Mouse (Mus musculus) kidney, embryonic 15.5 days (tissue): ENCODE data around the gene Blnk. TPM values are rescaled to one million over a fixed set of nuclear protein-coding genes. Genes with fewer than 3 reads are reported as not detected.

Experiments
- ATAC-seq: fragments of 200-750 bp; cut with Nextera tagmentation; replicated peaks from 2 replicates; pipeline ENCODE4 v1.8.0; 2017; ENCODE audit warnings: moderate TSS enrichment; ENCODE audit not compliant: low FRiP score
- H3K27ac ChIP-seq: fragments of 300-500 bp; sonication (generic); 2 replicates; pipeline ENCODE4 v1.5.1; 2015; ENCODE audit warnings: mild to moderate bottlenecking, inconsistent platforms
- H3K27me3 ChIP-seq: fragments of 300-500 bp; sonication (generic); 2 replicates; pipeline ENCODE4 v1.6.1; 2015; ENCODE audit warnings: inconsistent platforms
- H3K36me3 ChIP-seq: fragments of 300-500 bp; sonication (generic); 2 replicates; pipeline ENCODE4 v1.6.1; 2015; ENCODE audit warnings: inconsistent platforms
- H3K4me1 ChIP-seq: fragments of 300-500 bp; sonication (generic); 2 replicates; pipeline ENCODE4 v1.6.1; 2015; ENCODE audit warnings: inconsistent platforms
- H3K4me2 ChIP-seq: fragments of 300-500 bp; sonication (generic); 2 replicates; pipeline ENCODE4 v1.6.1; 2015; ENCODE audit warnings: moderate library complexity, mild to moderate bottlenecking, inconsistent platforms
- H3K4me3 ChIP-seq: fragments of 300-500 bp; sonication (generic); replicated peaks from 2 replicates; pipeline ENCODE4 v1.5.1; 2015; ENCODE audit warnings: mild to moderate bottlenecking, inconsistent platforms
- H3K9ac ChIP-seq: fragments of 300-500 bp; sonication (generic); 2 replicates; pipeline ENCODE4 v1.6.1; 2015; ENCODE audit warnings: mild to moderate bottlenecking, inconsistent platforms
- H3K9me3 ChIP-seq: fragments of 300-500 bp; sonication (generic); replicated peaks from 2 replicates; pipeline ENCODE4 v1.6.1; 2016; ENCODE audit warnings: inconsistent platforms
- WGBS: fragments of 180-500 bp; shearing (Covaris S2); methylation state at CpG from one replicate; pipeline ENCODE4 v1.1.7; 2015; ENCODE audit warnings: mixed read lengths; 5-methylcytosine and 5-hydroxymethylcytosine counted together
- polyA plus RNA-seq: library from polyadenylated mRNA; unstranded; fragments of >200 nt; fragmentation: Nextera tagmentation; extraction: Ambion mirVana; gene quantifications from 2 replicates; pipeline ENCODE4 v1.2.1, GENCODE M21; 2015

Gene Blnk
- polyA plus RNA-seq, 1 experiment from 2014 or later = 12.6 TPM

DNA sequence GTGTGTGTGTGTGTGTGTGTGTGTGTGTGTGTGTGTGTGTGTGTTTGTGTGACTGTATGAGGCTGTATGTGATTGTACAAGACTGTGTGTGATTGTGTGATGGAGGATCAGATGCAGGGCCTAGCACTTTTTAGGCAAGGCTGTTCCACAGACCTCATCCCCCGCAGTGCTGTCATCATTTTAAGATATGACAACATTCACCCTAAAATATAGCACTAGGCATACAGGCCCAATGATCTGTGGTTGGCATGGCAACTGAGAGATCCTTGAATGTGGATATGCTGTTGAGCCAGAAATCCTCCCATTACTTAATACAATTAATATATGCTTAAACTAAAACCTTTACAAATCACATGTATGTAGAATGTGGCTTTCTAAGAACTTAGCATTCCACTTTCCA lies 9.8 kb downstream of the Blnk start:
- H3K4me3 ChIP-seq = no peak overlapping the region
- ATAC-seq = no peak
- H3K9ac ChIP-seq = no peak overlapping the region
- H3K4me1 ChIP-seq = no peaks in the 10 kb centered on the region
- H3K27ac ChIP-seq = no peak overlapping the region
- no peak overlapping the region for H3K4me2 ChIP-seq
- no peaks in the 10 kb centered on the region for H3K36me3 ChIP-seq
- H3K9me3 ChIP-seq = no peaks in the 10 kb centered on the region
- 89% methylated on average over 1 of the region's 1 CpGs for WGBS
- no peaks in the 10 kb centered on the region for H3K27me3 ChIP-seq

DNA sequence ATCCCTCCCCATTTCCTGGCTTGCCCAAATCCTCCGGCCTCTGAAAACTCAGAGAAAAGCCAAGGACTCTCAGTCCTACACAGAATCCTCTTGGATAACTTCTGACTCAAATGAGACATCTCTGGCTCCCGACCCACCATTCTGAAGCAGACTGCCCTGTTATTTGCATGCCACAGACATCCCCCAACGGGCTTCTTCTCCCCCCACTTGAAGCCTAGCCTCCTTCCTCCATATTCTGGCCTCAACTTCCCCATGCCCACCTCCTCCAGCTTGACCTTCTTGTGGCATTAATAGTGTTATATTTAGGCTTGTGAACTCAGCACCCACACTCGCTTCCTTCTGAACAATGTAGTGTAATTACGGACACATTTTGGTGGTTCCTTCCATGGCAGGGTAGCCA lies 13.7 kb downstream of the Blnk start:
- no peaks in the 10 kb centered on the region for H3K36me3 ChIP-seq
- 68% methylated on average over 5 of the region's 5 CpGs for WGBS
- H3K4me2 ChIP-seq = no peak overlapping the region
- H3K9me3 ChIP-seq = no peaks in the 10 kb centered on the region
- no peaks in the 10 kb centered on the region for H3K27me3 ChIP-seq
- no peaks in the 10 kb centered on the region for H3K4me1 ChIP-seq
- no peak overlapping the region for H3K9ac ChIP-seq
- no peak overlapping the region for H3K27ac ChIP-seq
- no peak for ATAC-seq
- H3K4me3 ChIP-seq = no peak overlapping the region

DNA sequence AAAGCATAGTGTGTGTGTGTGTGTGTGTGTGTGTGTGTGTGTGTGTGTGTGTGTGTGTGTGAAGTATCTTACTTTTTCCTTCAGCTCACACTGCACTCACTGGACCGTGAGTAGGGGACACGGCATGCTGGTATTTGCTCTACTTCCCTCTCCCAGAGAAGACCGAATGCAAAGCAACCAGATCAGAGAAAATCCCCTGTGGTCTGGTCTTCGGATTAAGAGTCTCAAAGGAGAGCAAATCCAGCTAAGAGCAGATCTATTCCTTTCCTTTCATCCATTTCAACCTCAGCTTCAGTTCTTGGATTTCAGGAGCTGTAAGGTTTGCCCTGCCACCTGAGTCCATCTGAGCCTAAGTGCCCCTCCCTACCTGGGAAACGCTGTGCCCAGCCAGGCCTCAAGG lies 16.3 kb downstream of the Blnk start:
- no peak overlapping the region for H3K27ac ChIP-seq
- H3K36me3 ChIP-seq = no peaks in the 10 kb centered on the region
- ATAC-seq = no peak
- no peak overlapping the region for H3K4me2 ChIP-seq
- no peaks in the 10 kb centered on the region for H3K9me3 ChIP-seq
- no peaks in the 10 kb centered on the region for H3K27me3 ChIP-seq
- no peaks in the 10 kb centered on the region for H3K4me1 ChIP-seq
- H3K9ac ChIP-seq = no peak overlapping the region
- no peak overlapping the region for H3K4me3 ChIP-seq
- WGBS = 60% methylated on average over 5 of the region's 5 CpGs

DNA sequence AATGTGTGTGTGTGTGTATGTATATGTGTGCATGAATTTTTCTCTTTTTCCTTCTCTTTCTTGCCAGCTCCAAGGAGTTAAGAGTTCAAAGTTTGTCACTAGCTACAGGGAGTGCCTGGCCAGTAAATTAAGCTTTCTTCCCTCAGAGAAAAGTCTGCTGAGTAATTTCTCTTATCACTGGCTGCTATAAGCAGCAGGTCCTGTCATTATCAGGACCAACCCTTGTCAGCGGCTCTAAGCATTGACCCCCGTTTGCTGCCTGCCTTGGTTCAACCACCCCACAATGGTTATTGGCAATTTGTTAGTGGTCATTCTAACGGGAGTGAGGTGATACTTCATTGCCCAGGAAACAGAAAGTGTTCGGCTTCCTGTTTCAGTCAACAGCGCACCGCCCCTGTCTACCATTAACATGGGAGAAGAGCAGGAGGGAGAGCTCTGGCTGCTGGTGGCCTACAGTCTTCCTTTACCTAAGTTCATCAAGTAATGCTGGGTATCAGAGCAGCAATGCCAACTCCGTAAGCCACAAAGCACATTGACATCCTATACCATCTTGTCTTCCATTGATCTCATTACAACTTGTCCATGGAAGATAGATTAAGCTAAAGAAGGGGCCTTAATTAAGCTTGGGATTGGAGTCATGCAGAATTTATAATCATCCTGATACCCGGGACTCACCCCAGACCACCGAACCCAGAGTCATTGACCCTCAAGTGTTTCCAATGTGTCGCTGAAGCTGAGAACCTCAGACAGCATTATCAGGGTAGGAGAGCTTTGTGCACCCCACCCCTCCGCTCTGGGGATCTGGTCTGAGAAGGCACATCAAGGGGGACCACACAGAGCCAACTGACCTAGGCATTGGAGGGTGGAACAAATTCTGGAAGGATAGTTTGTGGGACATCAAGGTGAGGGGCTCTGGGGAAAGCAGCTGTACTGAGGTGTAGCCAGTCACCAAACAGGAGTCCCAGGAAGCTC lies 17.1 kb downstream of the Blnk start:
- WGBS = 65% methylated on average over 11 of the region's 11 CpGs
- H3K27ac ChIP-seq = no peak overlapping the region
- ATAC-seq = no peak

DNA sequence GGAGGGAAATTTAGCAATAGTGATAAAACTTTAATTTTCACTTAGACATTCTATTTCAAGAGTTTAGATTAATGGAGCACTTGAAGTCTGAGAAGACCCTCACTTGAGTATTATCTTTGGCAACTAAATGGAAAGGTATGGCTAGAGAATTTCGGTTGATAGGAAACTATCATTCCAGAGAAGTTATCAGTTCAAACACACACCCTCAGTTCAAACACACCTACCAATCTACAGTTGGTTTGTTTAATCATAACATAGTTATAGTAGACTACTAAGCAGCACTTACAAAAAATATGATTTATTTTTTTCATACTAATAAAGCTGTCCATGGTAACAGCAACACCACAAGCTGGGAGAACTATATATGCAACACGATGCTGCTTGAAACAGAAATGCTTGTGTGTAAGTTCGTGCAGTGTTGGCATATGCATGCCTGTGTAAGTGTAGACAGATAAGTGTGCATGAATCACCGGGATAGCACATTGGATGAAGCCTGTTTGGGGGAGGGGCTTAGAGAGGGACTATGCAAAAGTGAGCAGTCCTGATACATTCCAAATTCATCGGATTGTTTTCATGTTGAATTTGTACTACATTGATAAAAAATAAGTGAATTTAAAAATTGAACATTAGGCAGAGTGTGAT lies 22.9 kb downstream of the Blnk start:
- H3K9me3 ChIP-seq = no peaks in the 10 kb centered on the region
- H3K4me1 ChIP-seq = no peaks in the 10 kb centered on the region
- H3K9ac ChIP-seq = no peak overlapping the region
- ATAC-seq = no peak
- no peaks in the 10 kb centered on the region for H3K27me3 ChIP-seq
- no peak overlapping the region for H3K27ac ChIP-seq
- H3K4me3 ChIP-seq = no peak overlapping the region
- H3K36me3 ChIP-seq = no peaks in the 10 kb centered on the region
- H3K4me2 ChIP-seq = no peak overlapping the region
- 86% methylated on average over 5 of the region's 5 CpGs for WGBS

More for the DNA sequence above, 17.1 kb downstream of the Blnk start:
- H3K27me3 ChIP-seq = no peaks in the 10 kb centered on the region
- no peak overlapping the region for H3K4me2 ChIP-seq
- no peaks in the 10 kb centered on the region for H3K4me1 ChIP-seq
- H3K9me3 ChIP-seq = no peaks in the 10 kb centered on the region
- no peaks in the 10 kb centered on the region for H3K36me3 ChIP-seq
- H3K9ac ChIP-seq = no peak overlapping the region
- no peak overlapping the region for H3K4me3 ChIP-seq

DNA sequence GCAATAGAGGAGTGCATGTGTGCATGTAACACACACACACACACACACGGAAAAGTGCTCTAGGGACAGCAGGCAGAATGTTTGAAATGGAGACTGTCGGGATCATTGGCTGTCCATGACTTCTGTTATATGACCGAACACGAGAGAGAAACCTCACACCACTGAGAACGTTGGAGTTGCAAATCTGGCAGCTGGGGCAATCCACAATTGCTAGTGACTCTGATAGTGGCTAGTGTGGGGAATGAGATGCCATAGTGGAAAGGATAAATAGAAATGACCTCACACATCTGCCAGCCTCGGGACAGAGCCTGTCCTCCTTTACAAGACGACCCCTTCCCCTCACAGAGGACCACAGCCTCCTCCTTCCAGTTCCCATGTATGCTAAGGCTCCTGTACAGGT lies 23.6 kb downstream of the Blnk start:
- no peak for ATAC-seq
- Histone ChIP-seq H3K9me3 (no peaks in the 10 kb centered on the region), H3K27ac (no peak overlapping the region), H3K27me3 (no peaks in the 10 kb centered on the region), H3K4me1 (no peaks in the 10 kb centered on the region), H3K4me3 (no peak overlapping the region), H3K36me3 (no peaks in the 10 kb centered on the region), H3K9ac (no peak overlapping the region), H3K4me2 (no peak overlapping the region)
- 67% methylated on average over 7 of the region's 7 CpGs for WGBS

DNA sequence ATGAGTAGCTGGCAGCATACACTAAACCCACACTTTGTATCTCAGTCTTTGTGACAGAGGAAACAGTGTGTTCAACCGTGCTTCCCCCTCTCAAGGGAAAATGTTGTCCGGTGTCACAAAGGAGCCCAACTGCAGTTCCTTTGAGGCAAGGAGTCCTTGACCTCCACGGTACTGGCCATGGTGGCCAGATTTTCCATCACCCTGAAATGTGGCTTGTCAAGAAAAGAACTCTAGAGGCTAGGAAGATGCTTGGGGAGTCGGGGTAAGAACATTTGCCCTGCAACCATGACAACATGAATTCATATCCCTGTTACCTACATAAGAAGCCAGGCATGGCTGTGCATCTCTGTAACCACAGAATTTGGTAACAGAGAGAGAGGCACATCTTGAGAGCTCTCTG lies 24.0 kb downstream of the Blnk start:
- ATAC-seq = no peak
- Histone ChIP-seq H3K27ac (no peak overlapping the region), H3K9me3 (no peaks in the 10 kb centered on the region), H3K4me1 (0 out of 2 replicates have a peak, but pooled peaks cover under 1% of the 10 kb centered on the region), H3K9ac (no peak overlapping the region), H3K4me3 (no peak overlapping the region), H3K27me3 (no peaks in the 10 kb centered on the region), H3K36me3 (no peaks in the 10 kb centered on the region), H3K4me2 (no peak overlapping the region)
- 68% methylated on average over 4 of the region's 4 CpGs for WGBS

DNA sequence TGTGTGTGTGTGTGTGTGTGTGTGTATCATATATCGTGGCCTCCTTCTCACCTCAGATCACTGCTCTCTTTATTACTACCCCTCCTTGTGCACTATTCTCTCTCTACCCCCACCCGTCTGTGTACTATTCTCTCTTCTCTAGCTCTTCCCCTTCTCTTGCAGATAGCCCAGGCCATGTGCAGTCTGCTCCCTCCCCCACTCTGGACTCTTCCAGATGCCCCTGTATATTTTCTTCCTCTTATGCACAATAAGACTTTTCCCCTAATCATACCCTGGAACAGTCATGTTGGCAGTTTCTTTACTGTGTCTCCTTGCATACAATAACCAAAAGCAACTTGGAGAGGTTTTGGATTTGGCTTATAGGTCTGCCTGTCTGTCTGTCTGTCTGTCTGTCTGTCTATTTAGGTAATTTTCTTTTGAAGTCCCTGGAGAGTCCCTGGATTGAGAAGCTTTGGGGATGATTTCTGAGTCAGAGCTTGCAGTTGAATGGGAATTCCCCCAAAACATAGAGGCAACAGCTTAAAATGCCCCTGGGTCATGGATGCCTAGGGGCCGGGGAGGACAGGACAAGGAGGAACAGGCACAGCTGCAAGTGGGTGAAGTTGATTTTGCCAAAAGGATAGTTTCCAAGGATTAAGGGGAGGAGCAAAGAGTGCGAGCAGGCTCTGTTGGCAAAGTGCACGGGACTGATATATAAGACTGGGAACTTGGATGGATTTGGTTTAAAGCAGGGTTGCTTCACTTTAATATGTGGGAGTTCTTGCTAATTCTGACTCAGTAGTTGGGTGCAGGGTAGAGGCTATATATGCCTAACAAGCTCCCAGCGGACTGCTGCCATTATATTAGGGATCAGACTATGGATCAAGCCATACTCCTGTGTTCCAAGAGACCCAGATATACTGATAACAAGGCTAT lies 29.1 kb downstream of the Blnk start:
- Histone ChIP-seq H3K9ac (no peak overlapping the region), H3K4me2 (no peak overlapping the region), H3K4me1 (0 out of 2 replicates have a peak, but pooled peaks cover 10% of the 10 kb centered on the region), H3K27me3 (no peaks in the 10 kb centered on the region), H3K27ac (peak overlapping the region; percentile 41; the same call in 1 of the 2 replicates), H3K4me3 (no peak overlapping the region), H3K9me3 (no peaks in the 10 kb centered on the region), H3K36me3 (no peaks in the 10 kb centered on the region)
- no peak for ATAC-seq
- WGBS = 76% methylated on average over 6 of the region's 6 CpGs

DNA sequence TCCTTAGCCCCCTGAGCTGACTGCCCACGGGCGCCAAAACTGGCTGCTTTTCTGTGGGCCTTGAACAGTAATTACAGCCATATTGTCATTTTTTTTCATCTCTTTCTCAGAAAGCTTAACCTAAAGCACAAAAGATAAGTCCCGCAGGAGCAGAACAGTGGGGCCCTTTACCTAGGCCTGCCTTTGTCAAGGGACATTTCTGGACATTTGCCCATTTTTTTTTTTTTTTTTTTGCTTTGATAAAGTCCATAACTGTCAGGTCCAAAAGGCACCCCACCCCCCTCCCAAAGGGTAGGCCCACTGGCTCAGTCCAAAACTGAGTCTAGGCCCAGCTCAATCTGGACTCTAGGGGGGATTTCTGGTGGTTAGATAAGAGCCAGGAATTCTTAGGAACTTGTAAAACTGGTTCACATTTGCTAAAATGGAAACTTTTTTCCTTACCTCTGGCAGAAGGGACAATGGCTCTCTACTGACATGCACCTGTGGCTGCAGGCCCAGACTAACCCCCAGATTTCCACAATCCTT lies 29.9 kb downstream of the Blnk start:
- no peak overlapping the region for H3K4me2 ChIP-seq
- no peak overlapping the region for H3K9ac ChIP-seq
- H3K9me3 ChIP-seq = no peaks in the 10 kb centered on the region
- no peaks in the 10 kb centered on the region for H3K36me3 ChIP-seq
- H3K4me1 ChIP-seq = 0 out of 2 replicates have a peak, but pooled peaks cover 10% of the 10 kb centered on the region
- WGBS = 75% methylated on average over 3 of the region's 3 CpGs
- no peak for ATAC-seq
- peak overlapping the region; percentile 49; the same call in 1 of the 2 replicates for H3K27ac ChIP-seq
- H3K27me3 ChIP-seq = no peaks in the 10 kb centered on the region
- H3K4me3 ChIP-seq = no peak overlapping the region

DNA sequence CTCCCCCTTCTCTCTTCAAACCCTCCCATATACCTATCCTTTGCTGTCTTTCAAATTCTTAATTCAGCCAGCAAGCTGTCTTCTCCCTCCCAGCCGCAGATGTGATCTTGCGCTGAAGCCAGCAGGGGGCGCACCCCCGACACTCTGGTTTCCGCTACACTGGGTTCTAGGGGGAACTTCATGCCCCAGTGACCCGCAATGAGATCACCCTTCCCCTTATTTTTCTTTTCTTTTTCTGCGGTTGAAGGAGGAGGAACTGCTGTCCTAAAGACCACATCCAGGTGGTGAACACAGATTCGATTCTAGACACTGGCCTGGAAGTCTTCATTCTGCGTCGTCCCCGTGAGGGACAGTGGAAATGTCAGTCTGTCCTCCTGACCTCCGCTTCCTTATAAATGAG lies 31.3 kb downstream of the Blnk start:
- no peaks in the 10 kb centered on the region for H3K36me3 ChIP-seq
- ATAC-seq = no peak
- 49% methylated on average over 12 of the region's 12 CpGs for WGBS
- no peak overlapping the region for H3K4me3 ChIP-seq
- H3K4me2 ChIP-seq = no peak overlapping the region
- H3K9me3 ChIP-seq = no peaks in the 10 kb centered on the region
- no peak overlapping the region for H3K27ac ChIP-seq
- H3K27me3 ChIP-seq = no peaks in the 10 kb centered on the region
- H3K4me1 ChIP-seq = 0 out of 2 replicates have a peak, but pooled peaks cover 10% of the 10 kb centered on the region
- H3K9ac ChIP-seq = no peak overlapping the region

DNA sequence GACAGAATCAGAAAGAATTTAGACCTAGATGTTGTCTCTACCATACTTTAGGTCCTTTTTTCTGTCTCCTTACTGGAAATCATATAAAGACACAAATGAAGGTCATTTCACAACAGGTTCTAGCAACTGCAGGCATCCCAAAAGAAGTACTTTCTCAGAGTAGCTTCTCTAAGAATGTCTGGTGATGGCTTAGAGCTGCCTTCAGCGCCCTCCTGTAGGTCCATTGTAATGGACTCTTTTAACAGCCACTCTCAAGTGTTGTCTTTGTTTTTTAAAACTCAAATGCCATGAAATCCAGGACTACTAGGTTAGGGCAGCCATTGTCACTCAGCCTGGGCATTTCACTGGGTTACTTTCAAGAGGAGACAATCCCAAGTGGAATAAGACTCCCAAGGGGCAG lies 35.4 kb downstream of the Blnk start:
- H3K27me3 ChIP-seq = no peaks in the 10 kb centered on the region
- no peak overlapping the region for H3K4me3 ChIP-seq
- H3K4me2 ChIP-seq = no peak overlapping the region
- WGBS = 47% methylated on average over 1 of the region's 1 CpGs
- no peaks in the 10 kb centered on the region for H3K36me3 ChIP-seq
- ATAC-seq = no peak
- H3K9me3 ChIP-seq = no peaks in the 10 kb centered on the region
- H3K9ac ChIP-seq = no peak overlapping the region
- H3K4me1 ChIP-seq = 0 out of 2 replicates have a peak, but pooled peaks cover 4% of the 10 kb centered on the region
- H3K27ac ChIP-seq = no peak overlapping the region
